Mouse (Mus musculus) midbrain, embryonic 16.5 days (tissue): ENCODE data around the gene Sgta. TPM values are rescaled to one million over a fixed set of nuclear protein-coding genes. Genes with fewer than 3 reads are reported as not detected.

Experiments used
- microRNA-seq: library from miRNA; unstranded; fragments of <30 nt; microRNA quantifications from one replicate; pipeline ENCODE4, GENCODE M21; 2017
- polyA plus RNA-seq: library from polyadenylated mRNA; unstranded; fragments of >200 nt; fragmentation: Nextera tagmentation; extraction: Ambion mirVana; gene quantifications from 2 replicates; pipeline ENCODE4 v1.2.1, GENCODE M21; 2015

Gene Sgta
- polyA plus RNA-seq, 1 experiment from 2014 or later = 340 TPM

Small RNAs within 50 kb of the gene (microRNA-seq; reads per million reads assigned to microRNA genes)
- gene Mir5615-1 (not detected), gene Mir5615-2 (not detected)

Other genes starting within 250 kb of the Sgta start
- gene Jsrp1, start 246.7 kb downstream of the Sgta start, polyA plus RNA-seq = 0.39 and 0.45 TPM in 2 replicates
- gene Oaz1, start 233.5 kb downstream of the Sgta start, polyA plus RNA-seq = 1,102 and 1,149 TPM in 2 replicates
- gene Lingo3, start 216.1 kb downstream of the Sgta start, polyA plus RNA-seq = 12.6 and 16.9 TPM in 2 replicates
- 202 and 205 TPM in 2 replicates for gene Lsm7, start 205.0 kb downstream of the Sgta start, polyA plus RNA-seq
- 82.4 and 84.1 TPM in 2 replicates for gene Sppl2b, start 204.9 kb downstream of the Sgta start, polyA plus RNA-seq
- gene Tmprss9, start 188.3 kb downstream of the Sgta start, polyA plus RNA-seq = 0.10 and 0.16 TPM in 2 replicates
- 297 and 316 TPM in 2 replicates for gene Timm13, start 159.2 kb downstream of the Sgta start, polyA plus RNA-seq
- gene Lmnb2, start 141.9 kb downstream of the Sgta start, polyA plus RNA-seq = 40.4 and 45.5 TPM in 2 replicates
- 6.4 and 7.1 TPM in 2 replicates for gene Gadd45b, start 130.1 kb downstream of the Sgta start, polyA plus RNA-seq
- gene Gng7, start 45.2 kb downstream of the Sgta start, polyA plus RNA-seq = 21.5 and 25.6 TPM in 2 replicates
- gene Diras1, start 34.5 kb downstream of the Sgta start, polyA plus RNA-seq = 71.7 and 88.1 TPM in 2 replicates
- gene Slc39a3, start 22.8 kb downstream of the Sgta start, polyA plus RNA-seq = 52.8 and 55.7 TPM in 2 replicates
- 47.3 and 51.6 TPM in 2 replicates for gene Thop1, start 9.9 kb upstream of the Sgta start, polyA plus RNA-seq
- gene Creb3l3, start 38.7 kb upstream of the Sgta start, polyA plus RNA-seq = 0.24 and 0.33 TPM in 2 replicates
- gene Map2k2, start 45.7 kb upstream of the Sgta start, polyA plus RNA-seq = 227 and 233 TPM in 2 replicates
- 11.3 and 12.6 TPM in 2 replicates for gene Zbtb7a, start 75.0 kb upstream of the Sgta start, polyA plus RNA-seq
- gene Pias4, start 107.7 kb upstream of the Sgta start, polyA plus RNA-seq = 49.7 and 52.2 TPM in 2 replicates
- 535 and 543 TPM in 2 replicates for gene Eef2, start 116.5 kb upstream of the Sgta start, polyA plus RNA-seq
- 52.5 and 58.3 TPM in 2 replicates for gene Dapk3, start 122.8 kb upstream of the Sgta start, polyA plus RNA-seq
- not detected in 2 replicates for gene 4930442H23Rik, start 123.7 kb upstream of the Sgta start, polyA plus RNA-seq
- 0.19 TPM in 1 of 2 replicates, not detected in the other for gene Nmrk2, start 141.9 kb upstream of the Sgta start, polyA plus RNA-seq
- 96.8 and 102 TPM in 2 replicates for gene Atcay, start 170.7 kb upstream of the Sgta start, polyA plus RNA-seq
- gene Zfr2, start 173.0 kb upstream of the Sgta start, polyA plus RNA-seq = 26.5 and 31.0 TPM in 2 replicates
- 43.3 and 67.9 TPM in 2 replicates for gene Matk, start 192.8 kb upstream of the Sgta start, polyA plus RNA-seq
- 128 and 130 TPM in 2 replicates for gene Mrpl54, start 206.8 kb upstream of the Sgta start, polyA plus RNA-seq
- gene Apba3, start 206.8 kb upstream of the Sgta start, polyA plus RNA-seq = 28.8 and 33.8 TPM in 2 replicates
- 9.2 and 10.1 TPM in 2 replicates for gene Tjp3, start 231.4 kb upstream of the Sgta start, polyA plus RNA-seq
- 135 and 147 TPM in 2 replicates for gene Pip5k1c, start 232.8 kb upstream of the Sgta start, polyA plus RNA-seq